Mouse (Mus musculus) hindbrain, postnatal 0 days (tissue): Measurements from ENCODE around the gene Zc3h10. TPM values are rescaled to one million over a fixed set of nuclear protein-coding genes. Genes with fewer than 3 reads are reported as not detected.

Source experiments
- ATAC-seq: fragments of 200-750 bp; cut with Nextera tagmentation; 2 replicates; pipeline ENCODE4 v1.8.0; 2017; ENCODE audit warnings: mild to moderate bottlenecking, moderate TSS enrichment, moderate library complexity
- DNase-seq: peaks from one replicate; pipeline ENCODE4 v3.0.0-alpha.2; 2015; ENCODE audit warnings: low spot score
- H3K27ac ChIP-seq: fragments of 300-500 bp; sonication (generic); 2 replicates; pipeline ENCODE4 v1.5.1; 2014; ENCODE audit warnings: mild to moderate bottlenecking
- H3K27me3 ChIP-seq: fragments of 300-500 bp; sonication (generic); 2 replicates; pipeline ENCODE4 v1.6.1; 2014; ENCODE audit warnings: low read length, mixed read lengths; ENCODE audit not compliant: insufficient read depth
- H3K36me3 ChIP-seq: fragments of 300-500 bp; sonication (generic); 2 replicates; pipeline ENCODE4 v1.6.1; 2014; ENCODE audit warnings: low read length, mixed read lengths; ENCODE audit not compliant: insufficient read depth
- H3K4me1 ChIP-seq: fragments of 300-500 bp; sonication (generic); 2 replicates; pipeline ENCODE4 v1.6.1; 2014; ENCODE audit warnings: antibody characterized with exemption, low read length, mixed read lengths; ENCODE audit not compliant: insufficient read depth
- H3K4me2 ChIP-seq: fragments of 300-500 bp; sonication (generic); 2 replicates; pipeline ENCODE4 v1.6.1; 2014; ENCODE audit warnings: low read depth, mild to moderate bottlenecking, low read length, moderate library complexity, mixed read lengths
- H3K4me3 ChIP-seq: fragments of 300-500 bp; sonication (generic); 2 replicates; pipeline ENCODE4 v1.5.1; 2014; ENCODE audit warnings: low read length
- H3K9ac ChIP-seq: fragments of 300-500 bp; sonication (generic); replicated peaks from 2 replicates; pipeline ENCODE4 v1.6.1; 2014; ENCODE audit warnings: mild to moderate bottlenecking, low read length, moderate library complexity, mixed read lengths
- H3K9me3 ChIP-seq: fragments of 300-500 bp; sonication (generic); 2 replicates; pipeline ENCODE4 v1.6.1; 2016; ENCODE audit warnings: low read length, mixed read lengths
- CTCF ChIP-seq: IDR thresholded peaks from 2 replicates; pipeline ENCODE4 v1.5.1; 2016; ENCODE audit warnings: antibody characterized with exemption, control low read depth, low read depth
- WGBS: fragments of 180-500 bp; shearing (Covaris S2); extraction: QIAGEN DNeasy Blood & Tissue Kit; methylation state at CpG from one replicate; pipeline ENCODE4 v1.1.7; 2014; 5-methylcytosine and 5-hydroxymethylcytosine counted together
- polyA plus RNA-seq: library from polyadenylated mRNA; unstranded; fragments of >200 nt; fragmentation: Nextera tagmentation; extraction: Ambion mirVana; gene quantifications from 2 replicates; pipeline ENCODE4 v1.2.1, GENCODE M21; 2015
- total RNA-seq: library from RNA; depleted of rRNA; stranded (reverse); fragments of >200 nt; gene quantifications from 2 replicates; pipeline ENCODE4 v1.2.3, GENCODE M21; 2014

Zc3h10 gene
- total and polyA plus RNA-seq, 2 experiments from 2014 or later: 12.5 to 19.4 TPM

DNA sequence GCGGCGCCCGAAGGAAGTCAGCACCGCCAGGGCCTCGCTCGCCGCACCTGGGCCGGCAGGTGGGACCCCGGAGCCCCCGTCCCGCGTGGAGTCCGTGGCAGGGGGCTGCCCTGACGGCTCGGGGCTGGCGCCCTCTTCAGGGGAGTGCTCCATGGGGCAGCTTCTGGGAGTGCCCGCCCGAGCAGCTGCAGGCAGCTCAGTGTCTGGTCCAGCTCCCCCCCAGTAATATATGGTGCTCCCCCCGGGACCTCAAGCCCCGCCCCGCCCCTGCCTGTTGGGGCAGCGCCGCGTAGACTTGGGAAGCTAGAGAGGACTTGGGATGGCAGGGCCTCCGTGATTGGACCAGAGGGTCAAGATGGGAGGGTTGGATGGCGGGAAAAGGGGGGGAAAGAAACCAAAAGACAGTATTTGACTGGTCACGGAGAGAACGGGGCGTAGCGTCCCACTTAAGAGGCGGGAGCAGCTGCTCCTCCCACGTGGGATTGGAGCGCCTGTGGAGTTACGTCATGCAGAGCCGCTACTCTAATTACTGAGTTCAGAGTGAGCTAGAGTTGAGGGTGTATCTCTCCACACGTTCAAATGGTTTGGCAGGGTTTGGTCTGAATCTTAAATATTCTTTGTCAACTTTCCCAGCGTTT is 21.8 kb downstream of the Zc3h10 start, which contains the start of gene Esyt1:
Gene Esyt1 (minus strand): TSS at position 201 of the 638 bp plus-strand sequence.
- ATAC-seq: peak; percentile 96
- Histone ChIP-seq H3K4me3 (peak within 1 kb of the TSS; percentile 83), H3K9ac (peak within 1 kb of the TSS; percentile 77), H3K9me3 (no peaks in the 10 kb centered on the region), H3K27me3 (no peaks in the 10 kb centered on the region), H3K4me1 (no peaks in the 10 kb centered on the region), H3K36me3 (no peaks in the 10 kb centered on the region; the same call in 1 of the 2 replicates), H3K27ac (peak within 1 kb of the TSS; percentile 79), H3K4me2 (peak within 1 kb of the TSS; percentile 99)
- peak; percentile 97 for DNase-seq
- WGBS: 1% methylated on average over 36 of the region's 37 CpGs
- peak; percentile 47 for TF ChIP-seq CTCF

DNA sequence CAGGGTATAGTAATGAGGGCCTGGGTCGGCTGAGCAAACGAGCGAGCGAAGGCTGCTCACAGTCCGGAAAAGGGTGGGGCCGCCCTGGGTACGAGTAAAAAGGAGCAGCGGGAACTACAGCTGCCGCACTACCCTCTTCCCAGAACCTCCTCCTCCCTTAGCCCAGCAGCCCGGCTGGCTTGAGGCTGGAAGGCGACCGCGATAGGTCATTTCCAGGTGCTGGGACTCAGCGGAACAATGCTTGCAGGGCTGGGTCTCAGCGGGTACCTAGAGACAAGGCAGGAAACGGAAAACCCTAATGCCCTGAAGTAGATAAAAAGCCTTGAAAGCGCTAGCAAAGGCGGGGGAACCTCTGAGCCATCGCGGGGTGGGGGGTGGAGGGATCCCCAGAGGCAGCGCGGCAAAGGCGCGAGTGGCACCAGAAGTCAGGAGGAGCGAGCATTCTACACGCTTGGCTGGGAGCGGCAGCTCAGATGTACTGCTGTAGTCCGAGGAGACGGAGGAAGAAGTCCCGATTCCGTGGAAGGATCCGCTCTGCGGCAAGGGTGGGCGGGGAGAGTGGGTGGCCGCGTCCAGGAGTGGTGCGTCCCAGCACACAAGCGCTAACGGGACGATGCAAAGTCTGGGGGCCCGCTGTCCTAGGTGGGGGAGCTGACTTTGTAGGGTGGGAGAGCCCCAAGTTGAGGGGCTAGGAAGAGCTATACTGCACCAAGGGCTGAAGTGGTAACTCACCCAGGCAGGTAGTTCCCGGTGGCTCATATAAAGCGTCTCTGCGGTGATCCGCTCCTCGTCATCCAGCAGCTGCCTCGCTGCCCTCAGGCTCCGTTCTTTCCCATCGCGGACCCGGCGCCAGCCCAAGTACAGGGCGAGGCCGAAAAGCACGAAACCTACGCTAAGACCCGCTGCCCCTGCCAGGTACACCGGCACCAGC is 22.6 kb downstream of the Zc3h10 start:
- Histone ChIP-seq H3K4me1 (no peaks in the 10 kb centered on the region), H3K4me2 (peak overlapping the region; percentile 99), H3K36me3 (peaks cover 6% of the 10 kb centered on the region; the same call in 1 of the 2 replicates), H3K4me3 (peak overlapping the region; percentile 83), H3K9me3 (no peaks in the 10 kb centered on the region), H3K9ac (peak overlapping the region; percentile 77), H3K27me3 (no peaks in the 10 kb centered on the region), H3K27ac (peak overlapping the region; percentile 79)
- DNase-seq: peak; percentile 67
- ATAC-seq: peak; percentile 49
- no peak for TF ChIP-seq CTCF
- under 1% methylated on average over 58 of the region's 58 CpGs for WGBS

DNA sequence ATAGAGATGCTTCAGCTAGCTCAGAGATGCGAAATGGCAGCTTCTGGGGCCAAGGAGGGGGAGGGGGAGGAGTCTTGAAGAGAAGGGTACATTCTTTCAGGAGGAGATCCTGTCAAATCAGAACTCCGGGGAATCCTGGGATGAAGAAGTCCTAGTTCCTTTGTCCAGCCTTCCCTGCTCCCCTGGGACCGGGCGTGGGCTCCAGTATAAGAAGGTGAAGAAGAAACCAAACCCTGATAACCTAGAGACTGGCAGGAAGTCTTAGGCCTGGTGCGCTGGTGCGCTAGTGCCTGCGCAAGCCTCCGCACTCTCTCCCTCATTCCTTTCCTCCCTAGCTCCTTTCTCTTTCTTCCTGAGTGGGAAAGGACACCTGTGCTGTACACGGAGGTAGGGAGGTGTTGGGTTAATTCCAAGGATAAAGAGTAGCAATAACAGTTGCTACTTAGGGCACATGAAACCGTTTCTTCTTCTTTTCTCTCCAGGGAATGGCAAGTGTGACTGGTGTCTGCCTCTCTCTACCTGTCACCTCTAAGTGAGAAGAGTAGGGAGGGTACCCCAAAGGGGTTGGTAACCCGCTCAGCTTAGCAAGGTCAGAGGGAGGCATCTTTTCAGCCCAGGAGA is 23.4 kb downstream of the Zc3h10 start:
- WGBS: 21% methylated on average over 11 of the region's 11 CpGs
- H3K9ac ChIP-seq: peak overlapping the region; percentile 77
- H3K27ac ChIP-seq: peak overlapping the region; percentile 79; the same call in 1 of the 2 replicates
- ATAC-seq (no peak), DNase-seq (peak; percentile 21)
- H3K36me3 ChIP-seq: peaks cover 6% of the 10 kb centered on the region; the same call in 1 of the 2 replicates
- no peaks in the 10 kb centered on the region for H3K4me1 ChIP-seq
- no peaks in the 10 kb centered on the region for H3K9me3 ChIP-seq
- H3K4me2 ChIP-seq: peak overlapping the region; percentile 99
- H3K27me3 ChIP-seq: no peaks in the 10 kb centered on the region
- H3K4me3 ChIP-seq: peak overlapping the region; percentile 83
- TF ChIP-seq CTCF: no peak

DNA sequence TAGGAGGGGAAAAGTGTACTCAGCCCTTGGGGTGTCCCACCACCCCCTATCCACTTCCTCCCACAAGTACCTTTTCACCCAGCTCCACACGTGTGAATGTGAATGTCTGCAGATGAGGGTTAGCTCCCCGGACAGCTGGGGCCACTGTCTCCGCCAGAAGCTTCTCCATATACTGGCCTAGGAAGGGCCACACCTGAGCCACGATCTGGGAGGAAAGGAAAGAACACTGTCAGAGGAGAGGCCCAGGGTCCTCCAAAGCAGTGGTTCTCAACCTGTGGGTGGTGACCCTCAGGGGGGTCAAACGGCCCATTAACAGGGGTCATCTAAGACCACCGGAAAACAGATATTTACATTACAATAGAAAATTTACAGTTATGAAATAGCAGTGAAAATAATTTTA is 25.2 kb downstream of the Zc3h10 start:
- no peak for ATAC-seq
- no peak for TF ChIP-seq CTCF
- WGBS: 78% methylated on average over 6 of the region's 6 CpGs
- Histone ChIP-seq H3K36me3 (peaks cover 6% of the 10 kb centered on the region; the same call in 1 of the 2 replicates), H3K9ac (no peak overlapping the region), H3K4me3 (no peak overlapping the region), H3K9me3 (no peaks in the 10 kb centered on the region), H3K4me1 (no peaks in the 10 kb centered on the region), H3K27ac (no peak overlapping the region), H3K27me3 (no peaks in the 10 kb centered on the region), H3K4me2 (no peak overlapping the region)
- DNase-seq: no peak

DNA sequence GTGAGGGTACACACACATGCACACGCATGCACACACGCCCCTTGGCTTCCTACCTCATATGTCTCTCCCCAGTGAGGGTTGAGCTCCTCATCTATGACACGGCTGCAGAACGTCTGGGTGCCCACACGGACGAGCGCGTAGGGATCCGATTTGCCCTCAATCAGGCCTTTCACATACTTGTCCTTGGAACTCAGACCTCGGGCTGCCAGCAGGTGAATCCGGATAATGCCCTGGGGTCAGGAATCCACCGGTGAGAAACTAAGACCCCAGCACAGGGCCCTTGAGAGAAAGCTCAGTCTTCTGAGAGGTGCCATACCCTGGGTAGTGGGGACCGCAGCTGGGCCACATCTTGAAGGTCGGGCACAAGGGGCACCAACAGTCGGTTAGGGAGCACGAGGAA is 27.0 kb downstream of the Zc3h10 start:
- no peaks in the 10 kb centered on the region for H3K9me3 ChIP-seq
- H3K4me1 ChIP-seq: no peaks in the 10 kb centered on the region
- no peak overlapping the region for H3K4me3 ChIP-seq
- H3K36me3 ChIP-seq: peaks cover 6% of the 10 kb centered on the region; the same call in 1 of the 2 replicates
- WGBS: 88% methylated on average over 16 of the region's 16 CpGs
- DNase-seq (no peak), ATAC-seq (no peak)
- no peak overlapping the region for H3K9ac ChIP-seq
- no peak overlapping the region for H3K4me2 ChIP-seq
- H3K27me3 ChIP-seq: no peaks in the 10 kb centered on the region
- no peak for TF ChIP-seq CTCF
- no peak overlapping the region for H3K27ac ChIP-seq

DNA sequence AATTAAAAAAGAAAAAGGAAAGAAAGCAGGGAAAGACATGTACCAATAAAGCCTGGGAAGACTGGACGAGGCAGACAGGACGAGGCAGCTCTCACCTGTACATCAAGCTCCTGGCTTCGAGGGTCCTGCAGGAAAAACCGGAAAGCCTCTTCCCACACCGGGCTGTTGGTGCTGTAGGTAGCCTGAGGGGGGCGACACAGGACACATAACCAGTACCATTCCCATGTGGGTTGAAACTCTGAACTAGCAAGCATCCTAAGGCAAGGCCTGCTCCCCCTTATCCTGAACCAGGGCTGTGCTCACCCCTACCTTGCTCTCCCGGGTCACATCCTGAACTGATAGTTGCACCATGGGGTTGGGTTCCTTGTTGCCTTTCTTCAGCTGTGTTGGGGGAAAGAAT is 28.7 kb downstream of the Zc3h10 start:
- H3K27me3 ChIP-seq: no peaks in the 10 kb centered on the region
- peaks cover 6% of the 10 kb centered on the region; the same call in 1 of the 2 replicates for H3K36me3 ChIP-seq
- 78% methylated on average over 7 of the region's 7 CpGs for WGBS
- no peak overlapping the region for H3K4me2 ChIP-seq
- peak; percentile 67 for TF ChIP-seq CTCF
- ATAC-seq (no peak), DNase-seq (peak; percentile 64)
- no peak overlapping the region for H3K27ac ChIP-seq
- no peak overlapping the region for H3K9ac ChIP-seq
- no peaks in the 10 kb centered on the region for H3K9me3 ChIP-seq
- no peak overlapping the region for H3K4me3 ChIP-seq
- H3K4me1 ChIP-seq: no peaks in the 10 kb centered on the region
